Mouse (Mus musculus): ENCODE data around the gene Ydjc.

The Ydjc gene

GRCm38 (mm10) chr16:17144339-17144738 is at the start of gene Ydjc:
Ydjc (plus strand) TSS chr16:17144621.
- DNase-seq = no peak

- DNase-seq = no peak
These were observed 47.5 kb upstream of the Ydjc start for GRCm38 (mm10) chr16:17096938-17097337.

- no peak for DNase-seq
These were observed 41.7 kb upstream of the Ydjc start for GRCm38 (mm10) chr16:17102630-17103220.

GRCm38 (mm10) chr16:17104600-17104999 is 39.8 kb upstream of the Ydjc start:
- no peak for DNase-seq

GRCm38 (mm10) chr16:17110771-17111743 is 33.4 kb upstream of the Ydjc start, which contains the start of gene Ppil2:
Ppil2 (minus strand) TSS chr16:17111257.
- DNase-seq = peak; percentile 83

- DNase-seq = no peak
These were observed 27.1 kb upstream of the Ydjc start for GRCm38 (mm10) chr16:17117309-17117799.

- DNase-seq = no peak
These were observed 22.9 kb upstream of the Ydjc start for GRCm38 (mm10) chr16:17121569-17121968.

GRCm38 (mm10) chr16:17124119-17124870 is 20.1 kb upstream of the Ydjc start:
- DNase-seq = no peak

- peak; percentile 74 for DNase-seq
These were observed 19.4 kb upstream of the Ydjc start, which contains the start of gene 2610318N02Rik for GRCm38 (mm10) chr16:17124871-17125520. 2610318N02Rik (minus strand) TSS chr16:17125167.

- DNase-seq = peak; percentile 42
These were observed 17.1 kb upstream of the Ydjc start for GRCm38 (mm10) chr16:17127292-17127691.

- DNase-seq = peak; percentile 38
These were observed 13.0 kb upstream of the Ydjc start for GRCm38 (mm10) chr16:17131191-17132088.

GRCm38 (mm10) chr16:17132089-17132905 is 12.1 kb upstream of the Ydjc start, which contains the start of gene Sdf2l1:
Sdf2l1 (minus strand) TSS chr16:17132383.
- DNase-seq = peak; percentile 99

GRCm38 (mm10) chr16:17132906-17133200 is 11.6 kb upstream of the Ydjc start:
- no peak for DNase-seq

GRCm38 (mm10) chr16:17137355-17137754 is 7.1 kb upstream of the Ydjc start:
- no peak for DNase-seq

GRCm38 (mm10) chr16:17146772-17147235 is 2.4 kb downstream of the Ydjc start, which contains the start of gene Ccdc116:
Ccdc116 (minus strand) TSS chr16:17147229.
- peak; percentile 85 for DNase-seq

GRCm38 (mm10) chr16:17147391-17147929 is 3.0 kb downstream of the Ydjc start:
- peak; percentile 43 for DNase-seq

- DNase-seq = no peak
These were observed 3.7 kb downstream of the Ydjc start for GRCm38 (mm10) chr16:17148084-17148483.

GRCm38 (mm10) chr16:17150520-17151258 is 6.3 kb downstream of the Ydjc start:
- no peak for DNase-seq

- DNase-seq = no peak
These were observed 7.5 kb downstream of the Ydjc start for GRCm38 (mm10) chr16:17151874-17152273.
